In genomic region chr7:115624907-115625552, GRCm38 (mm10) we compare ENCODE assay signal across 8 mouse cellular contexts.
DNase-seq lines count a peak whose midpoint lies in the region; ATAC-seq and TF ChIP-seq lines count a peak whose summit lies in the region.
"Had no signal": no experiment of that assay in that cellular context is flagged by ENCODE, and none has a peak within 500 bp of the region (broad histone marks: within the 10 kb centered on the region; RNA-seq: fewer than 3 reads in every experiment).

No protein-coding gene starts in this region.

- no peak overlapping the region for H3K4me3 ChIP-seq in lung, embryonic 15.5 days
- H3K4me3 ChIP-seq in forebrain, embryonic 14.5 days (ENCODE audit: low read depth, low read length), result no peak overlapping the region
- H3K4me3 ChIP-seq in limb, embryonic 13.5 days, result no peak overlapping the region
- H3K4me3 ChIP-seq in stomach, postnatal 0 days (ENCODE audit: low read depth, low read length), result no peak overlapping the region

- ATAC-seq in lung, embryonic 15.5 days (ENCODE audit: borderline replicate concordance, extremely low read depth, low FRiP score, low TSS enrichment), result peak; percentile 73; the same call in 1 of the 2 replicates
- peak; percentile 15; the same call in 1 of the 2 replicates for ATAC-seq in forebrain, embryonic 14.5 days
- peak; percentile 68 for ATAC-seq in limb, embryonic 13.5 days (ENCODE audit: low FRiP score, low read depth)
- peak; percentile 40; the same call in 1 of the 2 replicates for ATAC-seq in stomach, postnatal 0 days (ENCODE audit: low FRiP score, low TSS enrichment)
- ATAC-seq in megakaryocyte progenitor cell, adult 5-6 weeks (replicated peaks; ENCODE audit: poor library complexity), result no peak

- H3K4me2 ChIP-seq in lung, embryonic 15.5 days, result peak overlapping the region; percentile 30; the same call in 1 of the 2 replicates
- H3K4me2 ChIP-seq in forebrain, embryonic 14.5 days (ENCODE audit: low read length), result peak overlapping the region; percentile 2; the same call in 1 of the 2 replicates
- H3K4me2 ChIP-seq in limb, embryonic 13.5 days (replicated peaks), result peak overlapping the region; percentile 28
- no peak overlapping the region for H3K4me2 ChIP-seq in stomach, postnatal 0 days (replicated peaks; ENCODE audit: low read depth)

- no peaks in the 10 kb centered on the region for H3K36me3 ChIP-seq in lung, embryonic 15.5 days
- H3K36me3 ChIP-seq in forebrain, embryonic 14.5 days (ENCODE audit: control insufficient read depth, insufficient read depth, low read length), result no peaks in the 10 kb centered on the region
- H3K36me3 ChIP-seq in limb, embryonic 13.5 days, result no peaks in the 10 kb centered on the region
- no peaks in the 10 kb centered on the region for H3K36me3 ChIP-seq in stomach, postnatal 0 days (ENCODE audit: control insufficient read depth, insufficient read depth, low read length)

- TF ChIP-seq EP300 in stomach, postnatal 0 days (optimal IDR thresholded peaks at IDR 0.05), result no peak

- WGBS in lung, embryonic 15.5 days, result 10% methylated on average over 8 of the region's 8 CpGs
- 5% methylated on average over 8 of the region's 8 CpGs for WGBS in forebrain, embryonic 14.5 days
- 18% methylated on average over 8 of the region's 8 CpGs for WGBS in limb, embryonic 13.5 days
- WGBS in stomach, postnatal 0 days, result 13% methylated on average over 8 of the region's 8 CpGs

- peak overlapping the region; percentile 62; the same call in 1 of the 2 replicates for H3K27ac ChIP-seq in lung, embryonic 15.5 days
- H3K27ac ChIP-seq in forebrain, embryonic 14.5 days (ENCODE audit: low read depth, low read length), result no peak overlapping the region
- peak overlapping the region; percentile 85 for H3K27ac ChIP-seq in limb, embryonic 13.5 days
- no peak overlapping the region for H3K27ac ChIP-seq in stomach, postnatal 0 days (replicated peaks)

- H3K27me3 ChIP-seq in lung, embryonic 15.5 days, result no peaks in the 10 kb centered on the region
- H3K27me3 ChIP-seq in forebrain, embryonic 14.5 days (replicated peaks; ENCODE audit: control insufficient read depth, insufficient read depth, low read length), result no peaks in the 10 kb centered on the region
- no peaks in the 10 kb centered on the region for H3K27me3 ChIP-seq in limb, embryonic 13.5 days
- no peaks in the 10 kb centered on the region for H3K27me3 ChIP-seq in stomach, postnatal 0 days (ENCODE audit: control insufficient read depth, insufficient read depth, low read length)

- peaks cover 37% of the 10 kb centered on the region for H3K4me1 ChIP-seq in lung, embryonic 15.5 days
- H3K4me1 ChIP-seq in forebrain, embryonic 14.5 days (ENCODE audit: control insufficient read depth, insufficient read depth, low read length), result peaks cover 22% of the 10 kb centered on the region
- H3K4me1 ChIP-seq in limb, embryonic 13.5 days, result peaks cover 62% of the 10 kb centered on the region
- peaks cover 7% of the 10 kb centered on the region; the same call in 1 of the 2 replicates for H3K4me1 ChIP-seq in stomach, postnatal 0 days (replicated peaks; ENCODE audit: control insufficient read depth, insufficient read depth)

- no peak overlapping the region for H3K9ac ChIP-seq in lung, embryonic 15.5 days
- no peak overlapping the region for H3K9ac ChIP-seq in forebrain, embryonic 14.5 days (ENCODE audit: low read length)
- no peak overlapping the region for H3K9ac ChIP-seq in limb, embryonic 13.5 days
- no peak overlapping the region for H3K9ac ChIP-seq in stomach, postnatal 0 days (ENCODE audit: low read length)

- no peaks in the 10 kb centered on the region for H3K9me3 ChIP-seq in lung, embryonic 15.5 days
- H3K9me3 ChIP-seq in forebrain, embryonic 14.5 days (replicated peaks; ENCODE audit: control insufficient read depth, low read length), result no peaks in the 10 kb centered on the region
- no peaks in the 10 kb centered on the region for H3K9me3 ChIP-seq in limb, embryonic 13.5 days
- H3K9me3 ChIP-seq in stomach, postnatal 0 days (ENCODE audit: control insufficient read depth, low read length), result no peaks in the 10 kb centered on the region

- TF ChIP-seq CTCF in stomach, postnatal 0 days (IDR thresholded peaks at IDR 0.05; ENCODE audit: low read depth), result no peak

- DNase-seq in lung, postnatal 4 days, result no peak
- peak; percentile 46 for DNase-seq in forebrain, embryonic 14.5 days (ENCODE audit: low spot score)
- no peak for DNase-seq in stomach, postnatal 0 days (ENCODE audit: low spot score)
- no peak for DNase-seq in cerebellum, adult 9-11 months
- DNase-seq: gastrocnemius, postnatal 25 days had no signal

Comparison
In these comparisons a context has a peak if more than half of its experiments do, and no peak if none do; other contexts are left out.
1. H3K27ac ChIP-seq: peak in lung, embryonic 15.5 days (single experiment) and limb, embryonic 13.5 days (single experiment); none in forebrain, embryonic 14.5 days (single experiment) and stomach, postnatal 0 days (single experiment).